ENCODE assay signal across 9 mouse cellular contexts in the genomic region with DNA sequence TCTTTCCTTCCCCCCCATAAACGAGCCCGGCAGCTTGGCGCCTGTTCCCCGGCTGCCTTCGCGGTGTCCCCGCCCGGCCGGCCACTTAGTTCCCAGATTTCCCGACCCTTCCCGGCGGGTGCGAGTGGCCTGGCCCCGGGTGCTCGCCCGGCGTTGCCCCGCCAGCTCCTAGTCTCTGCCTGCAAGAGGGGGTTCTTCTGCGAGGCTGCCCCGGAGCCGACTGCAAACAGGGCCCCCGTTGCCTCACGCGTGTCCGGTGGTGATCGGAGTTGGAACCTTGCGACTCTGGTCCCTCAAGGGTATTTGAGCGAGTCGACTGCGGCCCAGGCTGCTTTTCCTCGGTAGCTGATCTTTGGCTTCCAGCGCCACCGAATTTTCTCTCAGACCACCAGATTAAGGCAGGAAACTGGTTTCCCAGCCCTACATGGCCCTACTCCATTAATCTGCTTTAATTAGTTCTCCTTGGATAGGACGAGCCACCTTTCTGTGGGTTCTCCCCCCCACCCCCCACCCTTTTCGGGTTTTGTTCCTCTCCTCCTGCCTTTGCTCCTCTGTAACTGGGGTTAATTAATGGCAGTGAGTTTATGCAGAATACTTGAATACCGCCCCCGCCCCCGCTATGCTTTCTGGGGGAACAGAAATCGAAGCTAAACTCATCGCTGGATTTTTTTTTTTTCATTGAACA. TPM values are rescaled to one million over a fixed set of nuclear protein-coding genes. Genes with fewer than 3 reads are reported as not detected.
DNase-seq lines count a peak whose midpoint lies in the region; ATAC-seq lines count a peak whose summit lies in the region.
"Had no signal": no experiment of that assay in that cellular context is flagged by ENCODE, and none has a peak within 500 bp of the region (broad histone marks: within the 10 kb centered on the region; RNA-seq: fewer than 3 reads in every experiment).

No protein-coding gene starts in this region.

- peak overlapping the region; percentile 82 for H3K4me2 ChIP-seq in forebrain, embryonic 16.5 days (ENCODE audit: low read length)
- peak overlapping the region; percentile 87 for H3K4me2 ChIP-seq in hindbrain, embryonic 12.5 days (replicated peaks)
- peak overlapping the region; percentile 74 for H3K4me2 ChIP-seq in stomach, embryonic 14.5 days (replicated peaks; ENCODE audit: low read depth, low read length)

- peak; percentile 22 to 25 for DNase-seq in right cerebral cortex, adult 2 months (ENCODE audit: low spot score in 2 of 2)
- no peak for DNase-seq in right cerebral cortex, adult 18-20 months
- DNase-seq in cerebellum, adult 11-12 months, result peak; percentile 48
- peak; percentile 10 to 45 for DNase-seq in left cerebral cortex, postnatal 10 days (ENCODE audit: extremely low spot score in 1 of 2, low spot score in 2 of 2)
- peak; percentile 44 for DNase-seq in mesoderm, embryonic 11.5 days (ENCODE audit: low read depth, low spot score)

- H3K9me3 ChIP-seq in forebrain, embryonic 16.5 days (ENCODE audit: control insufficient read depth, low read length), result no peaks in the 10 kb centered on the region
- no peaks in the 10 kb centered on the region for H3K9me3 ChIP-seq in hindbrain, embryonic 12.5 days (replicated peaks)
- no peaks in the 10 kb centered on the region for H3K9me3 ChIP-seq in stomach, embryonic 14.5 days (ENCODE audit: control insufficient read depth, low read depth, low read length)

- H3K27ac ChIP-seq in forebrain, embryonic 16.5 days (ENCODE audit: low read length), result peak overlapping the region; percentile 71
- H3K27ac ChIP-seq in hindbrain, embryonic 12.5 days, result peak overlapping the region; percentile 66; the same call in 1 of the 2 replicates
- H3K27ac ChIP-seq in stomach, embryonic 14.5 days (ENCODE audit: low read length), result peak overlapping the region; percentile 84

- peak overlapping the region; percentile 96 for H3K4me3 ChIP-seq in forebrain, embryonic 16.5 days (replicated peaks; ENCODE audit: low read length)
- H3K4me3 ChIP-seq in hindbrain, embryonic 12.5 days, result peak overlapping the region; percentile 86
- H3K4me3 ChIP-seq in stomach, embryonic 14.5 days (ENCODE audit: low read depth, low read length), result peak overlapping the region; percentile 86

- peaks cover 13% of the 10 kb centered on the region for H3K4me1 ChIP-seq in forebrain, embryonic 16.5 days (replicated peaks; ENCODE audit: control insufficient read depth, insufficient read depth, low read length)
- H3K4me1 ChIP-seq in hindbrain, embryonic 12.5 days, result peaks cover 7% of the 10 kb centered on the region
- peaks cover 4% of the 10 kb centered on the region; the same call in 1 of the 2 replicates for H3K4me1 ChIP-seq in stomach, embryonic 14.5 days (ENCODE audit: control insufficient read depth, insufficient read depth, low read length)

- intact Hi-C loops in left cerebral cortex, postnatal 10 days (cut with DNase I), result loop anchor here (2.0 to 5.0 kb wide), 2 partner anchors 93 to 149 kb away; partner anchors contain the start of gene Gopc

- H3K9ac ChIP-seq in forebrain, embryonic 16.5 days (replicated peaks; ENCODE audit: low read depth, low read length), result peak overlapping the region; percentile 89
- H3K9ac ChIP-seq in hindbrain, embryonic 12.5 days, result peak overlapping the region; percentile 88
- peak overlapping the region; percentile 80 for H3K9ac ChIP-seq in stomach, embryonic 14.5 days (replicated peaks; ENCODE audit: low read depth, low read length)

- under 1% methylated on average over 40 of the region's 40 CpGs for WGBS in forebrain, embryonic 16.5 days
- WGBS in hindbrain, embryonic 12.5 days, result under 1% methylated on average over 40 of the region's 40 CpGs
- WGBS in stomach, embryonic 14.5 days, result under 1% methylated on average over 40 of the region's 40 CpGs

- H3K27me3 ChIP-seq in forebrain, embryonic 16.5 days (replicated peaks; ENCODE audit: control insufficient read depth, insufficient read depth, low read length), result no peaks in the 10 kb centered on the region
- 0 out of 2 replicates have a peak, but pooled peaks cover 6% of the 10 kb centered on the region for H3K27me3 ChIP-seq in hindbrain, embryonic 12.5 days
- H3K27me3 ChIP-seq in stomach, embryonic 14.5 days (ENCODE audit: control insufficient read depth, insufficient read depth, low read length), result no peaks in the 10 kb centered on the region

- peak; percentile 64 for ATAC-seq in forebrain, embryonic 16.5 days
- peak; percentile 68 for ATAC-seq in hindbrain, embryonic 12.5 days (ENCODE audit: low FRiP score)
- peak; percentile 19; the same call in 1 of the 2 replicates for ATAC-seq in stomach, embryonic 14.5 days (ENCODE audit: insufficient number of reproducible peaks, insufficient read depth, low FRiP score, low read depth)

- H3K36me3 ChIP-seq in forebrain, embryonic 16.5 days (ENCODE audit: control insufficient read depth, insufficient read depth), result no peaks in the 10 kb centered on the region
- H3K36me3 ChIP-seq in hindbrain, embryonic 12.5 days, result no peaks in the 10 kb centered on the region
- no peaks in the 10 kb centered on the region for H3K36me3 ChIP-seq in stomach, embryonic 14.5 days (ENCODE audit: control insufficient read depth, insufficient read depth, low read length)

RNA-seq across cellular contexts. Expression of gene Dcbld1, which starts 0.7 kb away (rescaled TPM):
- 20.1 and 22.0 TPM in 2 replicates for polyA plus RNA-seq in forebrain, embryonic 16.5 days (2015; fragmentation: Nextera tagmentation; extraction: Ambion mirVana)
- polyA plus RNA-seq in hindbrain, embryonic 12.5 days (2016; fragmentation: Nextera tagmentation; extraction: Ambion mirVana), result 25.9 and 27.5 TPM in 2 replicates
- 1 to 10 TPM; 8.4 to 9.5 TPM for total RNA-seq in left cerebral cortex, postnatal 10 days (2021)
- polyA plus RNA-seq in stomach, embryonic 14.5 days (2014; fragmentation: Nextera tagmentation; extraction: Ambion mirVana), result 35.3 and 35.9 TPM in 2 replicates

RNA-seq across cellular contexts. Expression of gene Ros1, which starts 39.1 kb away (rescaled TPM):
- polyA plus RNA-seq in forebrain, embryonic 16.5 days (2015; fragmentation: Nextera tagmentation; extraction: Ambion mirVana), result not detected in 2 replicates
- polyA plus RNA-seq in hindbrain, embryonic 12.5 days (2016; fragmentation: Nextera tagmentation; extraction: Ambion mirVana), result not detected in 2 replicates
- not detected for total RNA-seq in left cerebral cortex, postnatal 10 days (2021)
- 0.04 and 0.25 TPM in 2 replicates for polyA plus RNA-seq in stomach, embryonic 14.5 days (2014; fragmentation: Nextera tagmentation; extraction: Ambion mirVana)
- total RNA-seq: neutrophil, adult 5-6 weeks had no signal
